Mouse (Mus musculus) thymus, adult 2 months (tissue): Measurements from ENCODE around the gene AC140267.1.

Source experiments
- CTCF ChIP-seq: fragments of 200-500 bp; IDR thresholded peaks from 2 replicates; pipeline ENCODE4 v1.5.1; 2012; ENCODE audit warnings: mild to moderate bottlenecking, control low read depth, low read length, moderate library complexity, borderline replicate concordance; ENCODE audit not compliant: control insufficient read depth, poor library complexity, insufficient read depth; ENCODE audit errors: extremely low read depth
- POLR2A ChIP-seq: fragments of 200-500 bp; IDR thresholded peaks from 2 replicates; pipeline ENCODE4 v1.6.1; 2012; ENCODE audit warnings: mild to moderate bottlenecking, low read length, control low read depth, moderate library complexity; ENCODE audit not compliant: control insufficient read depth, poor library complexity, insufficient read depth; ENCODE audit errors: extremely low read depth

GRCm38 (mm10) chr15:80192246-80192585 is 43.4 kb upstream of the AC140267.1 start:
- TF ChIP-seq CTCF (no peak), POLR2A (no peak)
